Mouse (Mus musculus) cerebellum, adult 18-20 months (tissue): Measurements from ENCODE around the gene Ifna6.
A peak's percentile ranks its signal among the peaks of the same experiment; 100 is the strongest.
"Not testable (repeated sequence)": the region's sequence is repeated elsewhere in the genome, so short reads cannot be mapped to it uniquely, and the experiment has no call there.

ENCODE experiments used
- DNase-seq, 2 experiments: peaks; one replicate each; pipeline ENCODE4 v3.0.0; 2021

Gene Ifna6

GRCm38 (mm10) chr4:88827116-88827515, at the start of gene Ifna6:
TSS of gene Ifna6 (plus strand) at chr4:88827416.
- not testable (repeated sequence) for DNase-seq

- not testable (repeated sequence) for DNase-seq
These were observed 47.7 kb upstream of the Ifna6 start, which contains the start of gene Gm13272 for GRCm38 (mm10) chr4:88779550-88779949. TSS of gene Gm13272 (plus strand) at chr4:88779850.

- peak in 1 of 2 experiments; percentile 20 for DNase-seq
These were observed 46.9 kb upstream of the Ifna6 start for GRCm38 (mm10) chr4:88780320-88780719.

- not testable (repeated sequence) for DNase-seq
These were observed 45.4 kb upstream of the Ifna6 start, which contains the start of gene Ifnz for GRCm38 (mm10) chr4:88781831-88782230. TSS of gene Ifnz (plus strand) at chr4:88782131.

- peak in 1 of 2 experiments; percentile 19 for DNase-seq
These were observed 44.9 kb upstream of the Ifna6 start for GRCm38 (mm10) chr4:88782335-88782734.

DNA sequence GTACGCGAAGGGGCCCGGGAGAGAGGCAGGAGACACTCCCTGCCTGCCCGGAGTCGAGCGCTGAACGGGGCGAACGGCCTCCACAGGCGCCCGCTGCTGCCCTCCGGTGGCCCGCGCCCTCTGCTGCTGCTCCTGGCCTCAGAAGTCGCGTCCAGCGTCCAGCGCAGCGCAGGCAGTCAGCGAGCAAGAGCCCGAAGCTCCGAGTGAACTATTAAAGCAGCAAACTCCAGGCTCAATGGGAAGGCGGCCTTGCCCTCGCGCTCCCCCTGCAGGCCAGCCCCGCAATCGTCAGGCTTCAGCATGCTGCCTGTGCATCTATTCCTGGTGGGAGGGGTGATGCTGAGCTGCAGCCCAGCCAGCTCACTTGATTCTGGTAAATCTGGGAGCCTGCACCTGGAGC, 41.8 kb upstream of the Ifna6 start, which contains the start of gene Gm13276:
Gene Gm13276 (plus strand): TSS at position 301 of the 400 bp plus-strand sequence.
- DNase-seq: not testable (repeated sequence)

- DNase-seq: peak; percentile 75 to 78
These were observed 38.8 kb upstream of the Ifna6 start, which contains the start of gene Gm13277 for GRCm38 (mm10) chr4:88788402-88788801. TSS of gene Gm13277 (plus strand) at chr4:88788632.

- not testable (repeated sequence) for DNase-seq
These were observed 36.0 kb upstream of the Ifna6 start, which contains the start of gene Gm13278 for GRCm38 (mm10) chr4:88791250-88791649. TSS of gene Gm13278 (plus strand) at chr4:88791550.

- DNase-seq: peak; percentile 49 to 74
These were observed 33.1 kb upstream of the Ifna6 start, which contains the start of gene Gm13275 for GRCm38 (mm10) chr4:88793936-88794675. TSS of gene Gm13275 (plus strand) at chr4:88794487.

GRCm38 (mm10) chr4:88797097-88797496, 30.1 kb upstream of the Ifna6 start, which contains the start of gene Gm13279:
TSS of gene Gm13279 (plus strand) at chr4:88797397.
- DNase-seq: not testable (repeated sequence)

DNA sequence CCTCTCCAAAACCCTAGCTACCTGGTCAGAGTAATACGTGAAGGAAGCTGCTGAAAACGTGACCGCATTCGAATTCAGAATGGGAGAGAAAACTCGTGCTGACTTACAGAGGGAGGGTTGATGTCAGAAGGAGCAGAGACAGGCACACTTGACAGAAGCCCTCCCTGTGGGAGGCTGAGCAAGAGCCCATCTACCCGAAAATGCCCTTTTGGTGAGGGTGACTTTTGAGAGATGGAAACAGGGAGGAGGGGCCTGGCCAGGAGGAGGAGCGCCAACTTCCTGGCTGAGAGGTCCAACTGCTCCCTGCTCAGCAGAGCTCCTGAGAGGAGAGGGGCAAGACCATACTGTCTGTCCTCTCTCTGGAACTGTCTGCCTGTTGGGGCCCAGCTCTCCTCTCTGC, 27.9 kb upstream of the Ifna6 start, which contains the start of gene Gm13285:
Gene Gm13285 (plus strand): TSS at position 301 of the 400 bp plus-strand sequence.
- not testable (repeated sequence) for DNase-seq

DNA sequence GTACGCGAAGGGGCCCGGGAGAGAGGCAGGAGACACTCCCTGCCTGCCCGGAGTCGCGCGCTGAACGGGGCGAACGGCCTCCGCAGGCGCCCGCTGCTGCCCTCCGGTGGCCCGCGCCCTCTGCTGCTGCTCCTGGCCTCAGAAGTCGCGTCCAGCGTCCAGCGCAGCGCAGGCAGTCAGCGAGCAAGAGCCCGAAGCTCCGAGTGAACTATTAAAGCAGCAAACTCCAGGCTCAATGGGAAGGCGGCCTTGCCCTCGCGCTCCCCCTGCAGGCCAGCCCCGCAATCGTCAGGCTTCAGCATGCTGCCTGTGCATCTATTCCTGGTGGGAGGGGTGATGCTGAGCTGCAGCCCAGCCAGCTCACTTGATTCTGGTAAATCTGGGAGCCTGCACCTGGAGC, 24.3 kb upstream of the Ifna6 start, which contains the start of gene Gm13287:
Gene Gm13287 (plus strand): TSS at position 301 of the 400 bp plus-strand sequence.
- not testable (repeated sequence) for DNase-seq

DNA sequence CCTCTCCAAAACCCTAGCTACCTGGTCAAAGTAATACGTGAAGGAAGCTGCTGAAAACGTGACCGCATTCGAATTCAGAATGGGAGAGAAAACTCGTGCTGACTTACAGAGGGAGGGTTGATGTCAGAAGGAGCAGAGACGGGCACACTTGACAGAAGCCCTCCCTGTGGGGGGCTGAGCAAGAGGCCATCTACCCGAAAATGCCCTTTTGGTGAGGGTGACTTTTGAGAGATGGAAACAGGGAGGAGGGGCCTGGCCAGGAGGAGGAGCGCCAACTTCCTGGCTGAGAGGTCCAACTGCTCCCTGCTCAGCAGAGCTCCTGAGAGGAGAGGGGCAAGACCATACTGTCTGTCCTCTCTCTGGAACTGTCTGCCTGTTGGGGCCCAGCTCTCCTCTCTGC, 22.0 kb upstream of the Ifna6 start, which contains the start of gene Gm13288:
Gene Gm13288 (plus strand): TSS at position 301 of the 400 bp plus-strand sequence.
- not testable (repeated sequence) for DNase-seq

DNA sequence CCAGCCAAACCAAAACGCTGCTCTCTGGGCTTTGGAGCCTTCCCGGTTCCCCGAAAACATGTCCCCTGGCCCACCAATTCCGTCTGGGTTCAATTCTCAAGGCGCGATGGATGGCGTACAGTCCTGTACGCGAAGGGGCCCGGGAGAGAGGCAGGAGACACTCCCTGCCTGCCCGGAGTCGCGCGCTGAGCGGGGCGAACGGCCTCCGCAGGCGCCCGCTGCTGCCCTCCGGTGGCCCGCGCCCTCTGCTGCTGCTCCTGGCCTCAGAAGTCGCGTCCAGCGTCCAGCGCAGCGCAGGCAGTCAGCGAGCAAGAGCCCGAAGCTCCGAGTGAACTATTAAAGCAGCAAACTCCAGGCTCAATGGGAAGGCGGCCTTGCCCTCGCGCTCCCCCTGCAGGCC, 21.5 kb upstream of the Ifna6 start:
- peak; percentile 21 to 36 for DNase-seq

DNA sequence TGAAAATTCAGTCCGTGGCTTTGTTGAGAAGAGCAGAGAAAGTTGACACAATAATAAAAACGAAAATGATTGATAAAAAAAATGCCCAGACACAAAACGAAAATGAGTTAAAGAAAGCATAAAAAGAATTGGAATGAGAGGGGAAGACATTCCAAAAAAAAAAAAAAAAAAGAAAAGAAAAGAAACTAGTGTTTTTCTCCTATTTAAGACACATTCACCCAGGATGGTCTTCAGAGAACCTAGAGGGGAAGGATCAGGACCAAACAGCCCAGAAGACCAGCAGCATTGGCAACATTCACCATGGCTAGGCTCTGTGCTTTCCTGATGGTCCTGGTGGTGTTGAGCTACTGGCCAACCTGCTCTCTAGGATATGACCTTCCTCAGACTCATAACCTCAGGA, 11.3 kb upstream of the Ifna6 start, which contains the start of gene Ifna7:
Gene Ifna7 (plus strand): TSS at position 301 of the 400 bp plus-strand sequence.
- DNase-seq: no peak

DNA sequence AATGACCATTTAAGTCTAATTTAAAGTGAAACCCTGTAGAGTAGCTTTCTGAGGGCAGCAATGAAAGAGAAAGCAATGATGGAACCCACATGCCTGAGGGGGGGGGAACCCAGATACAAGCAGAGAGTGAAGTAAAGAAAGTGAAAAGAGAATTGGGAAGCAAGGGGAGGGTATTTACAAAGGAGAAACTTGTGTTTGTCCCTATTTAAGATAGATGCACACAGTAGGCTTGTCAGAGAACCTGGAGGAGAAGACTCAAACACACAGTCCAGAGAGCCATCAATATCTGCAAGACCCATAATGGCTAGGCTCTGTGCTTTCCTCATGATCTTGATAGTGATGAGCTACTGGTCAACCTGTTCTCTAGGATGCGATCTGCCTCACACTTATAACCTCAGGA, 7.6 kb upstream of the Ifna6 start, which contains the start of gene Ifna11:
Gene Ifna11 (plus strand): TSS at position 301 of the 400 bp plus-strand sequence.
- no peak for DNase-seq

DNA sequence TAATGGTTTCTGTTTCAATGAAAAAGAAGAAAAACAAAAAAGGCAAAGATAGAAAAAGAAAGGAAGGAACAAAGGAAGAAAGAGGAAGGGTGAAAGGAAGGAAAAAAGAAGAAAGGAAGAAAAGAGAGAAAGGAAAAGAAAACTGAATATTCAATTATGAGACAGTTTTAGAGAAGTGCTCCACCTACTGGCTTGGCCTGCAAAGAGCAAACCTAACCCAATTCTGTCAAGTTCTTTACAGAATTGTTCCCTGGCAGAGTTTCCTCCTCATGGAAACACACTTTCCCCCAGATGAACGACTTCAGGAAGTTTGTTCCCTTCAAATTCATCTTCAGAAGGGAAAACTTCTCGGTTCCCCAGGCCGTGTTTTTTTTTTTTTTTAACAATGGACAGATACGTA, 4.2 kb upstream of the Ifna6 start:
- peak; percentile 5 to 17 for DNase-seq

- peak; percentile 20 to 23 for DNase-seq
These were observed 3.3 kb downstream of the Ifna6 start for GRCm38 (mm10) chr4:88830523-88830922.

GRCm38 (mm10) chr4:88835225-88835624, 8.0 kb downstream of the Ifna6 start, which contains the start of gene Ifna5:
TSS of gene Ifna5 (plus strand) at chr4:88835525.
- not testable (repeated sequence) for DNase-seq

DNA sequence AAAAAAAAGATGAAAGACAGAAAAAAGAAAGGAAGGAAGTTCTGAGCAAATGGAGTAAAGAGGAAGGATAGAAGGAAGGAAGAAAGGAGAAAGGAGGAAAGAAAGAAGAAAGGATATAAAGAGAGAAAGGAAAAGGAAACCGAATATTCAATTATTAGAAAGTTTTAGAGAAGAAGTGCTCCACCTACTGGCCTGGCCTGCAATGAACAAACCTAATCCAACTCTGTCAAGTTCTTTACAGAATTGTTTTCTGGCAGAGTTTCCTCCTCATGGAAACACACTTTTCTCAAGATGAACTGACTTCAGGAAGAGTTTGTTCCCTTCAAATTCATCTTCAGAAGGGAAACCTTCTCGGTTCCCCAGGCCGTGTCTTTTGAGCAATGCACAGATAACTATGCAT, 11.6 kb downstream of the Ifna6 start:
- DNase-seq: peak in 1 of 2 experiments; percentile 3

DNA sequence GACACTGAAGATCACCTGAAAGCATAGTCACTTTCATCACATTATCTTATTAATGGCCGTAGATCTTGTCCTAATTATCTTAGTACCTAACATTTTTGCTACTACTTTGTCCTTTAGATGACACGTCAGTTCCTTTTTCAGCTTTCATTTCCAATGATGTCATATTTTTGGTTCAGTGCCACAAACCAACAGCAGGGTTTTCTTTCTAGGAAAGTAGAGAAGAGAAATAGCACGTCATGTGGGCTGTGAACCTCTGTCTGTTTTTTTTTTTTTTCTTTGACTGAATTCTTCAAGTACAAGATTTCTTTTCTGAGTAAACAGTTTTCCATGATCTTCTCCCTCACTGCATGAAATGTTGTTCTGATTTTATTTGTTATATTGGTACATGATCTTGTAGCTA, 12.8 kb downstream of the Ifna6 start:
- no peak for DNase-seq

DNA sequence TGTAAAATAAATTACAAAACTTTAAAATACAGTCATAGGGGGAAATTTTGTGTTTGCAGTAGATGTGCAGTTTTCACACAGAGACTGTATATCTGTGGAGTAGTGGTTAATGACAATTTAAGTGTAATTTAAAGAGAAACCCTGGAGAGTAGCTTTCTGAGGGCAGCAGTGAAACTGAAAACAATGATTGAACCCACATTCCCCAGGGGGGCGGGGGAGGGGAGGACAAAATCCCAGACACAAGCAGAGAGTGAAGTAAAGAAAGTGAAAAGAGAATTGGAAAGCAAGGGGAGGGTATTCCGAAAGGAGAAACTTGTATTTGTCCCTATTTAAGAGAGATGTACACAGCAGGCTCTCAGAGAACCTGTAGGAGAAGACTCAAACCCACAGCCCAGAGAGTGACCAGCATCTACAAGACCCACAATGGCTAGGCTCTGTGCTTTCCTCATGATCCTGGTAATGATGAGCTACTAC, 14.3 kb downstream of the Ifna6 start, which contains the start of gene Ifna4:
Gene Ifna4 (plus strand): TSS at position 424 of the 474 bp plus-strand sequence.
- no peak for DNase-seq

- DNase-seq: no peak
These were observed 18.1 kb downstream of the Ifna6 start for GRCm38 (mm10) chr4:88845334-88845733.
